Mouse (Mus musculus): ENCODE measurements around the gene F2r.

F2r gene

DNA sequence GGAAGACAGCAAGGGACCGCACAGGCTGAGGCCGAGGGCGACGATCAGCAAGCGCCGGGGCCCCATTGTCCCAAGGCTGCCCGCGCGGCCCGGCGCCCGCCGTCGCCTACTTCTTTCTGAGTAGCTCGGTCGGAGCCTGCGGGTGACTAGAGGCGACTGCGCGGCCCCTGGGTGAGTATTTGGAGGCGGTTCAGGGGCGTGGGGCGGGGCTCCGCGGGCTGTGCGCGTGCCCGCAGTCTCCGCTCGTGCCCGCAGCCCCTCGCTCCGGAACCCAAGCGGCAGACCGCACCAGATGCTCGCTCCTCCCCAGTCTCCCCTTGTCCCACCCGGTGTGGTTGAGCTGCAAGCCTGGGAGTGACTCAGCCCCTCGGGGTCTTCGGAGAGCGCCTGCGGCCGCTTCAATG lies at the start of gene F2r:
Gene F2r, minus strand, starts transcription at position 179 of the 404 bp plus-strand sequence.
- peak; percentile 53 to 60 for DNase-seq (ENCODE audit: low spot score in 2 of 2)

DNA sequence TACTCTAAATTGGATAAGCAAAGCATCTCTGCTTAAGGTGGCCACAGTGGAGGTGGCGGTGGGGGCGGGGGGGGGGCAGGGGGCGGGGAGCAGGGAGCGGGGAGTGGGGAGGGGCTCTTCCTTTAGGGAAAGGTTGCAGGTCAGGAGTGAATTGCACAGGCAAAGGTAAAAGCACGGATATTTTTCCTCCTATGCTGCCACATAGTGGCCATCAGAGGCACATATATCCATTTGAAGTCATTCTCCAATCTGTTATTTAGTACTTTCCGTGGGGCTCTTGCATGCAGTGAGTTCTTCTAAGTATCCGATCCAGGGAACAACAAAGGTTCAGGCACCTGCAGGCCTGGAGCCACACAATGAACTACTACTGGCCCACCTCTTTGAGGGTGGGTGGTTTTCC lies 49.0 kb upstream of the F2r start:
- DNase-seq (ENCODE audit: low spot score in 2 of 2): no peak

DNA sequence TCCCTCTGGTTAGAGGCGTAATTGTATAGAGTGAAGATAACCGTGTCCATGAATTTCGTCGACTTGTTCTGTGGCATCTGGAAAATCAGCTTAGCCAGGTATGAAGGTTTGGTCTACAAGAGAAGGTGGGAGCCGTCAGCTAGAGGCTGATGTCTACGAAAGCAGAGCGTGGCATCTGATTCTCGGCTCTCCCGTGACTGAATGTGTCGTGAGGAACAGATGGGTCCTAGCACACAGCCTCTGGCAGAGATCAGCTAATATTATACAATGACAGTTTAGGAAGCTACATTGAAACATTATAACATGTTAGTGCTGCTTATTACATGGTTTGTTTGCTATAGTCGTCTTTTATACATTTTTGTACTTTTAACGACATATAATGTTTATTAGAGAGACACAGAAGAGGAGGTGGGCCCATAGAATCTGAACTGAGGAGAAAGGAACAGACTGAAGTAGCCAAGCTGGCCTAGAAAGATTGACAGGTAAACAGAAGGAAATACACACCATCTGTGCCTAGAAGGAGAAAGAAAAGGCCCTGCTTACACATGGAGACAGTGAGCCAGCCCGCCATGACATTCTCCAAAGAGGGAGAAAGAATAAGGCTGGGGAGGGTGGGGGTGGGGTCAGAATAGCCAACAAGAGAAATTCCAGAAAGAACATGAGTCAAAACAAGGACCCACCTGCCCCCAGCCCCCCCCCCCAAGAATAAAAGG lies 47.5 kb upstream of the F2r start:
- DNase-seq (ENCODE audit: low spot score in 2 of 2): no peak

DNA sequence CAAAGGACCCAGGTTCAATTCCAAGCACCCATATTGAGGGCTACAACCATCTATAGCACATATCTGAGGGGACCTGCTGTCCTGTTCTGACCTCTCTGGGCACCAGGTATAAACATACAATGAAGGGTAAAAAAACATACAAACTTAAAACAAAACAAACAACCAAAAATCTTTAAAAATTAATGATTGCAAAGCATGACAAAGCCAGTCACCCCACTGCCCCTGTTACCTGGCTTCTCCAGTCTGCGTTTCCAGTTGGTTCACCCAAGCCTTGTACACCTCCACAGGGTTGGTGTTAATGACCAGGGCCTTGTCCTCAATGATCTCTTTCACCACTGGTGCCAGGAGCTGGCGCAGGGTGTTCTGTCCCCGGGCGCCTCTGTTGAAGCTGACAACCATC lies 45.5 kb upstream of the F2r start:
- DNase-seq (ENCODE audit: low spot score in 2 of 2): no peak

DNA sequence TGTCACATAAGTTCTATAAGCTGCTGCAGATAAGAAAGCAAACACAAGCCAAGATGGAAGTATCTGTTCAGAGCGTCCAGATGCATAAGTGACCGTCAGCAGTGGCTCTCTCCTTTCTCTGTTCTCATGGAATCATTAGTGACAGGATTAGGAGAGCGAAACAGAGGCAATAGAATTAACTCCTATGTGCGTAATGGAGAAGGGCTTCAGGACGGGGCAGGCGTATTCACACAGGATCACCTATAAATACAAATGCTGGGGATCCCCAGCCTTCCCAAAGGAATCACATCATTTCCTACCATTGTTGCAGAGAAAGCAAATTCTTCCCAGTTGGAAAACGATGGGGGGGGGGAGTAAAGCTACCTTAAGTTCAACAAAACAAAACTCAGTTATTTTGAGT lies 41.1 kb upstream of the F2r start:
- DNase-seq (ENCODE audit: low spot score in 2 of 2): no peak

DNA sequence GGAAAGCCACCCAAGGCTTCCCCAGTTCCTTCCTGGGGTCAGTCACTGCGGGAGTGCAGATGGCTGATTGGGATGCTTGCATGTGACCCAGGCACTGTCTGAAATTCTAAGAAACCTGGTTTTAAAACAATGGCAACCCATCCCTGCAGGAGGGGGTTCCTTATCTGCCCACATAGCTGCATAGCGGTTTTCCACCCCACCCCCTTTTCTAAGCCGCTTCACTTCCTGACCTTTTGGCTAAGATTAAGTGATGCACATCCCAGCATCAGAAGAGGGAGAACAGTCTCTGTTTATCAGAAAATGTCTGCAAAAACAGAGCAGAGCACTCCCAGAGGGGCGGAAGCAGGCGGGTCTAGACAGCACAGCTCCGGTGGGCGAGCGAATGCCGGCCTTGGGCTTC lies 38.9 kb upstream of the F2r start:
- no peak for DNase-seq (ENCODE audit: low spot score in 2 of 2)

DNA sequence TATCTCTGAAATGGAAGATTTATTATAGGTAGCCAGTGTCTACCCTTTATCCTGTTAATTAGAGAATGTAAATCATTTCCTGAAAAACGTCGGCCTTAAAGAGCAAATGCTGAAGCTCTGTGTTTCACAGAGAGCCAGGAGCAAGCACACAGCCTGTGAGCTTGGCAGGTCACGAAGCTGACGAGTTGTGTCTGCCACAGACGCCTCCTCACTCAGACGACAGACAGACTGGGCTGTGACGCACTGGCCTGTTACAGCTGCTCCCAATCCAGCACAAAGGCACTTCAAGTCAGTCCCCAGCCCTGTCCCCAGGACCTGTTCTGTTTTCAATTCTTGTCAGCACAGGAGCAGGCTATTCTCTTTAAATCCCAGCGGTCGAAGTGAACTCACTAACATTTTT lies 37.0 kb upstream of the F2r start:
- no peak for DNase-seq (ENCODE audit: low spot score in 2 of 2)

DNA sequence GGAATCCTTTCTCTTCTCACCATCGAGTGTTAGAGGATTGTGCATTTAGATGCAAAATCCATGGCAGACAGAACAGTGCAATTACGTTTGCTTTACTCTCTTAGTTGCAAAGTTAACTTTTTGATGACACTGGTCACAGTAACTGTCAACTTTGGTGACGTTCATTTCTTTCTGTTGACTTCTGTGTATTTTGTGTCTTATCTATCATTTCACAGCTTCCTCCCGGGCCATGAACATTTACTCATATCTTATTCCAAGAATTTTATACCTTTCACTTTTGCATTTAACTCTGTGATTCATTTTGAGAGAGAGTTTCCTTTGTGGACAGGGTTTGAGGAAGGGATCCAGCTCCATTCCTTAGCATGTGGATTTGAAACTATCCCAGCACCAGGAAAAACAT lies 35.4 kb upstream of the F2r start:
- DNase-seq (ENCODE audit: low spot score in 2 of 2): no peak

DNA sequence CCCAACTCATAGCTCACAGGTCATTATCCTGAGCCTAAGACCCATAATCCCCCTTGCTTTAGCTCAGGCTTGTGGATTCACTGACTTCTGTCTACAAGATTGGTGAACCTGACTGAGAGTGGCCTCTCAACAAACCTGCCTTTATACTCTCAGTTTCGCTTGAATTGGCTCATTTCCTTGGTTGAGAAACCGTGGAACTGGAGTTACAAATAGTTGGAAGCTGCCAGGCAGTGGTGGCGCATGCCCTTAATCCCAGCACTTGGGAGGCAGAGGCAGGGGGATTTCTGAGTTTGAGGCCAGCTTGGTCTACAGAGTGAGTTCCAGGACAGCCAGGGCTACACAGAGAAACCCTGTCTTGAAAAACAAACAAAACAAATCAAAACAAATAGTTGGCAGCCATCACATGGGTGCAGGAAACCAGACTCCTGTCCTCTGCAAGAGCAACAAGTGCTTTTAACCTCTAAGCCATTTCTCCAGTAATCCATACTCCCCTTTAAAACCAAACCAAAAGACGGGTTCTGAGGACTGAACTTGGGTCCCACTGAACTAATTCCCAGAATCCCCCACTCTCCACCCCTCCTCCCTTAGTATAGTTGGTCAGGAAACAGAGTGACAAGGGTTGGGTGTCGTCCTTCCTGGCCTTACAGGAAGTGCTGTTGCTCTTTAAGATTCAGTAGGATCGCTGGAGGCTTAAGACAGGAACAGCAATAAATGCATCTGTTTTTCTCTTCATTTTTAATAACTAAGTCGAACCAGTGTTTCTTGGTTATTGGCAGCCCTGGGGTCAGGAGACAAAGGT lies 33.8 kb upstream of the F2r start:
- DNase-seq (ENCODE audit: low spot score in 2 of 2): no peak

DNA sequence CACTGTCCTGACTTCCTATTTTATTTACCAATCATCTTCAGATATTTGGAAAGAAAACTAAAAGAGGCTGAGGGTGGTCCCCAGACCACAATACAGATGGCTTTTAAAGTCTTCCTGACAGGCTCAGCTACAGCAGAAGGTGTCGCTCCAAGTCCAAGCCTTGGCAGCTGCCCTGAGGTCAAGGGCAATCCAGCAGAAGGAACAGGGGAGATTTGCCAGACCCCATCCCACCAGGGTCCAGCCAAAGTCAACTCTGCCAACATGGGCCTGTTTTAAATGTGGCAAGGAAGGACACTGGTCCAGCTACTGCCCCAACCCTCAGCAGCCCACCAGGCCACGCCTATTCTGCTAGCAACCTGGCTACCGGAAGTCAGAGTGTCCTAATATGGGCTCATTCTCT lies 31.7 kb upstream of the F2r start:
- DNase-seq (ENCODE audit: low spot score in 2 of 2): no peak

DNA sequence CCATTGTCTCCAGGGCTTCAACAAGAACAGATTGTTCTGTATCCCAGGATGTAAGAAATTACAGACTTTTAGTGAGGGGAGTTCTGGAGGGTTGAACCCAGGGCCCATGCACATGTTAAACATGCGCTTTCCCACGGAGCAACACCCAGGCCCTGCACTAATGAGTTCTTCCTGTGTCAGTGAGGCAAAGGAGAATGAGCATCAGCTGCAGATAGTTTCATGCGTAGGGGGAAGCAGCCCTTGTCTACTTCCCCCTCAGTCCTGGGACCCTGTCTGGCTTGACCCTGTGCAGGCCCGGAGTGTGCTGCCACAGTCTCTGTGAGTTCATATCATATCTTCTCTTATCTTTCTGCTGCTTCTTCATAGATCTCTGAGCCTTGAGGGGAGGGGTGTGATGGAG lies 29.0 kb upstream of the F2r start:
- DNase-seq (ENCODE audit: low spot score in 2 of 2): no peak

DNA sequence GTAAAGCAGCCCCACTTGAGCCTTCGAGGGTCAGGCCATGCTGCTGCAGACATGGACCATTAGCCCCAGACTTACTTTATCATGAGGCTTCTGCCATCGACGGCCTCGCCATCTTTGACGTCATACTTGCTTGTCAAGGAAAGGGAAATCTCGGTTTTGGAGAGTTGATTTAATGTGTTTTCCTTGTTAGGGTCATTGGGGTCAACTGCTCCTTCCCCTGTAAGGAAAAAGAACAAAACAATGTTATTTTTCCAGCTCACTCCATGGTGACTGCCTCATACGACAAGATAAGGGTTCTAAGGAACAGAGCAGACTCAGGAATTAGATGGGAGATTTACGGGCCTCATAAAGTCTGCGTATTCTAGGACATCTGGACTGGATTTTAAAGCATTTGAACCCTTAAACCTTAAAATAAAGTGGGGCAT lies 28.4 kb upstream of the F2r start:
- DNase-seq (ENCODE audit: low spot score in 2 of 2): no peak

DNA sequence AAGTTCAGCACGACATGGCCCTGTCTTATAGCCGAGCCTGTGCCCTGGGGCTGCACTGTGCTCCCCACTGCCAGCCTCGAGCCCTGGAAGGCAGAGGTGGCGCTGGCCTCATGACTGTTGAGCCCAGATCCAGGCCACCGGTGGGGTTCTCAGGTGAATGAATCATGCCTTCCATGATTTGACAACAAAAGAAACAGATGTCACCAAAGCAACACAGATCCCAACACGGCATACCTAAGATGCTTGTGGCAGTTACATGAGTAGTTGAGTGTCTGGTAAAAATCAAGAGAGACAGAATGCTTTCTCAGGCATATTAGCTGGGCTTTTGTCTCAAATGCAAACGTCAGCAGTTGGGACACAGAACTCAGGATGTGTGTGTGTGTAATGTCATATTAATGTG lies 25.5 kb upstream of the F2r start:
- no peak for DNase-seq (ENCODE audit: low spot score in 2 of 2)

DNA sequence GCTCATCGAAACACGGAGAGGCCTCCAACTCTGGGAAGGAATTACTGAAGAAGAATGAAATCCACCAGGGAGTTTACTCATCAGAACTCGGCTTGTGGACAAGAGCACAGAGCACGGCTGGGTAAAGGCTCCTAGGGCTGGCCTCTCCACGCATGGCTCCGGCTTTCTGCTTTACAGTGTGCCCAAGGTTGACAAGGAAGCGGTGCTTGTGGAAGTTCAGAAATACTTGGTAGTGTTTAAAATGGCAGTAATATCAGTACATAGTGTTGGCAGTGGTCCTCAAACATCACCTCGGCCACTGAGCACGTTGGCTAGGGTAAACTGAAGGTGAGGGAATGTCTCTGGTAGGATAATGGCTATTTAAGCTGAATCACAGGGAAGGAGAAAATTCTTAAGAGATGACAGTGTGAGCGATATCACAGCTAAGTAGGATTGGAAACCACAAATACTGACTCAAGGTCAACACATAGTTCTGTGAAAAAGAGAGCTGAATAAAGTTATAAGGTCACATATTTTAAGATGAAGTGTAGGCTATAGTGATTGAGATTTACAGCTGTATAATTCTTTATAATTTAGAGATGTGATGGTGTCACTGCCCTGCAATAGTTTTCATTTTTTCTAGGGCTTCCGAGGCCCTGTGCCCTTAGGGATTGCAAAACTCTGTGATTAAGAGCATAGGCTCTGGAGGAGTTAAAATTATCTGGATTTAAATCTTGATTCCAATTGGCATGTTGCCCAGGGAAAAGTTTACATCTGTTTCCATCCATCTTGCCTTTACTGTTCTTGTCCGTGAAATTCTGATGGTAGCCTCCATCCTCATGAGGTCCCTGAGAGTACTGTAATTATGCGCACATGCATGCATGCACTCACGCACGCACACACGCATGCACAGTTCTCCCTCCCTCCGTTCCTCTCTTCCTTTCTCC lies 23.0 kb upstream of the F2r start:
- DNase-seq (ENCODE audit: low spot score in 2 of 2): no peak

DNA sequence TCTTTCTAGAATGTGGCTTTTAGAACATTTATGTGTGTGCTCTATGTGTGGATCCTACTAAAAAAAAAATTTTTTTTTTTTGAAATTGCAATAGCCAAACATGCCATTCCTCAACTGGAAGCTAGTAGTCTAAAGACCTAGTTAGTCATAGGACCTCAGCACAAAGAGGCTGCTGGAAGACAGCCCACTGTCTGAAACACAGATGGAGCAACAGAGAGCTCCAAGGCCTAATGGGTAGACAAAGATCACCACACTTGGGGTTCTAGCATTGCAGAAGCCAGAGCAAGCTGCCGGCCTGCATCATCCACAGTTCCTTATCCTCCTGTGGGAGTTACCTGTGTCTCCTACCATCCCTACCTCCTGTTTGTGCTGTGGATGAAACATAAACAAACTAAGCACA lies 22.1 kb upstream of the F2r start:
- no peak for DNase-seq (ENCODE audit: low spot score in 2 of 2)

DNA sequence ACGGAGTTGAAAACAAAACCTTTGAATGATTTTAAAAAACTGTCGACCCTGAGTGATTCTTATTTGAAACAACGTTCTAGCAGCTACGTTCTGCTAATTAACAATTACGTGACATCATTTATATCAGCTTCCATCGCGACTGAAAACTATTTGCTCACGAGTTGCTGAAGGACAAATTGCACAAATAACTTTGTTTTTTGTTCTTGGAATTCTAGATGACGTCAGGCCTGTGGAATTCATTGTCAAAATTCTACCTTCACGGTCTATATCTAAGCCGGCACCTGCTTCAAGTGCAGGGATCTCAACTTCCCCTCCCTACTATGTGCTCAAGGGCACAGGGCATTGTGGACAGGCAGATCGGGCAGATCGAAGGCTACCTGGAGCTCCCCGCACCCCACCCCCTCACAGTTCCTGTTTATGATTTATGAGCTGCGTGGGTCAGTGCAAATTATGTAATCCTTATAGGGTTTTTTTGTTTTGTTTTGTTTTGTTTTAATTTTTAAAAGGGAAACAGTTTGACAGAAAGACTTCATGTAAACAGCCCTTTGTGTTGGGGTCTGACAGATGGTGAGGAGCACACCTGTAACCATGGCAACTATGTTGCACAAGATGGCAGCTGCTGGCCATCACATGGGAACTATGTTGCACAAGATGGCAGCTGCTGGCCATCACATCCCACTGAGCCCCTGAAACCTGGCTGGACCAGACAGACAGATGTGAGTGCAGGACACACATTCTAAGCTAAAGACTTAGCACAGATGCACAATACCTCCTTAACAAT lies 21.2 kb upstream of the F2r start:
- DNase-seq (ENCODE audit: low spot score in 2 of 2): no peak

DNA sequence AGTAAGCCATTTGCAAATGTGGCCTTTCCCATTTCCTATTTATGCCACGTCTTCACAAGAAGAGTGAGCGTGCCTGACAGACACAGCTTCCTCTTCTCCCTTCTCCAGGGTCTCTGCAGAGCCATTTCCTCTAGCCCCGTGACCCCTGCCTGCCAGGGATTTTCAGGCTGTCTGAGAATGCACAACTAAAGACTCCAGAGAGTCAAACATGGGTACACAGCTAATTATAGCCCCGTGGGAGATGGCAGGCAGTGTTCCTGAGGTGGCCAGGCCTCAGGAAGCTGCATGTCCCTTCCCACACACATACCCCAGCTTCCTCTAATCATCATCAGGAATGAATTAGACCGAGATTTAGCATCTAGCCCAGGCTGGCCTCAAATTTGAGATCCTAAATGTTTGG lies 20.6 kb upstream of the F2r start:
- no peak for DNase-seq (ENCODE audit: low spot score in 2 of 2)

DNA sequence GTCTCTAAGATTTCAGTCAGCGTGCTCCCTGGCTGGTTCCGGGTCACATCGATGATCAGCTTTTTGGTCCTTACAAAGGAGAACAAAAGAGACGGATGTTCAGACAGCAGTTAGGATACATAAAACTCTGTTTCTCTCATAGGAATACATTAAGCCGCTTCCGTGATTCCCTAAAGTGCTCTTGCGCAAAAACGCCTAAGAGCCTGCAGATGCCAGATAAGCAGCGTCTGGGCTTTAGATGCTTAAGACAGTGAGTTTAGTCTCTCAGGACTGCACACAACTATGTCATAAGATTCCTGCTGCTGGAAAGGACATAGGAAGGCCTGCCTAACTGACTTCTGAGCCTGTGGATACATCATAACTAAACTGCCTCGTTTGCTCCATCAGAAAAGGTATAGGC lies 19.4 kb upstream of the F2r start:
- DNase-seq (ENCODE audit: low spot score in 2 of 2): no peak

DNA sequence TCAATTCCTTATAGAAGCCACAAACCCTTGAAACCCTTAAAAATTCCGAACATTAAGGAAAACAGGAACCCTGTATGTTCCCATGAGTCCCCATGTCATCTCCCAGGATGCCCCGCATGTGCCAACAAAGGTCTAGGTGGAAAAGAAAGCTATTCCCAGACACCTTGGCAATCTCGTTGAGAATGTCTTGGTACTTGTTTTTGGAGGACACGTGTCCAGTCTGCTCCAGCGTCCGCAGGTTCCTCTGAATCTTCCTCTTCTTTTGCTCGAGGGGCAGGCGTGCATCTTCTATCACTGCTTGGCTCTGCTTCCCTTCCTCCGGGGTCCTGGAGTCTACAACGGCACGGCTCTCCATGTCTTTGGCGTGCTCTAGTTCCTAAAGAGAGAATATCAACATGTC lies 17.0 kb upstream of the F2r start:
- no peak for DNase-seq (ENCODE audit: low spot score in 2 of 2)

DNA sequence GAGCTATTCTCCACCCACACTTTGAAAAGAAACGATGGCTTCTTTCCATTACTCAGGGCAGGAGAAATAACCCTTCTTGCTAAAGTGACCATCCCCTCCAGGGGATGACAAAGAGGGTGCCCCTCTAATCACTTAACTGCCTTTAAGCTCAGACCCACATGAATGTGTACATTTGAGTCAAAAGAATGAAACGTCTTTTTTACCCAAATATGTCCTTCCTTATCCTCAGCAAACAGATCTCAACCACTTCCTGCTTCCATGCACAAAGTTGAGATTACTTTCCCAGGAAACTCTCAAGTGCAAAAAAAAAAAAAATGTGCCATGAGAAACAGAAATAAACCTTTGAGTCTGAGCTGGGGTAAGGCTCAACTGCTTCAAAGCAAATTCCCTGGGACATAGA lies 16.2 kb upstream of the F2r start:
- DNase-seq (ENCODE audit: low spot score in 2 of 2): no peak

DNA sequence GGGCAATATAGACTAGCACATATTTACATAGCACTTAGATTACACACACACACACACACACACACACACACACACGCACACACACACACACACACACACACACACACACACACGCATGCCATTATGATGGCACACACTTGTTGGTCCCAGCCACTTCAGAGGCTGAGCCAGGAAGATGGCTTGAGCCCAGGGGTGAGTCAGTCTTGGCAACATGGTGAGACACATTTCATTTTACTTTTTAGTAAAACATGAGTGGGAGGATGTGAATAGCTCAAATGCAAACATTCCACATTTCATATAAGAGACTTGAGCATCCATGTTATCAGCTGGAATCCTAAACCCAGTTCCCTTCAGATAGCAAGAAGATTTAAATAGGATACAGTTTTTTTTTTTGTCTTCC lies 15.1 kb upstream of the F2r start:
- no peak for DNase-seq (ENCODE audit: low spot score in 2 of 2)

DNA sequence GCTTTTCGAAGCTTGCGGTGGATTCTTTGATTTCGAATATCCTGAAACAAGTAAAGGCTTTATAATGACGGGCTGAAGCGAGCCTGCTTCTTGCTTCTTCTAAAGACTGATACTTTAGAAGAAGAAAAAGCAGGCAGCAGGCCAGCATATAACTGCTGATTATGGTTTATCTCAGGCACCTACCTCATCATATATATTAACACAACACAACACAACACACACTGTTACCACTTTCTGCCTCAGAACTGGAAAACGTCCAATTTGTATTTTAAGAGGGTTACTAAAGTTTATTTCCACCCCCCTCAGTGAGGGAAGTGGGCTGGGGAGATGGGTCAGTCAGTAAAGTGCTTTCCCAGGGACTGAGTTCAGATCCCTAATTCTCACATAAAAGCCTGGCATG lies 13.9 kb upstream of the F2r start:
- no peak for DNase-seq (ENCODE audit: low spot score in 2 of 2)
